Mouse (Mus musculus) myocyte (in vitro differentiated cells): Measurements from ENCODE around the gene Taf5. TPM values are rescaled to one million over a fixed set of nuclear protein-coding genes. Genes with fewer than 3 reads are reported as not detected.

Experiments
- H3K27me3 ChIP-seq: one replicate; pipeline ENCODE4 v1.6.1; 2011; ENCODE audit not compliant: control insufficient read depth, insufficient read depth, insufficient read length
- H3K36me3 ChIP-seq: one replicate; pipeline ENCODE4 v1.6.1; 2011; ENCODE audit not compliant: control insufficient read depth, insufficient read depth
- H3K4me2 ChIP-seq: one replicate; pipeline ENCODE4 v1.6.1; 2011; ENCODE audit warnings: low read depth, control low read depth
- H3K4me3 ChIP-seq: one replicate; pipeline ENCODE4 v1.5.1; 2011; ENCODE audit warnings: mild to moderate bottlenecking, control low read depth, moderate library complexity
- H3K79me2 ChIP-seq: one replicate; pipeline ENCODE4 v1.6.1; 2011; ENCODE audit not compliant: control insufficient read depth, insufficient read depth
- H3ac ChIP-seq: one replicate; pipeline ENCODE4 v1.6.1; 2011; ENCODE audit not compliant: control insufficient read depth, insufficient read length
- CEBPB ChIP-seq: IDR thresholded peaks from 2 replicates; pipeline ENCODE4 v1.6.1; 2011; ENCODE audit warnings: mild to moderate bottlenecking, moderate library complexity; ENCODE audit not compliant: poor library complexity, insufficient read depth, severe bottlenecking
- E2F4 ChIP-seq: IDR thresholded peaks from one replicate; pipeline ENCODE4 v1.6.1; 2011; ENCODE audit warnings: mild to moderate bottlenecking, control low read depth, moderate library complexity; ENCODE audit not compliant: insufficient read depth
- MAX ChIP-seq: IDR thresholded peaks from one replicate; pipeline ENCODE4 v1.6.1; 2011; ENCODE audit warnings: low read depth, mild to moderate bottlenecking, control low read depth
- MYOD1 ChIP-seq, 3 experiments: IDR thresholded peaks; one replicate each; pipeline ENCODE4 v1.6.1; 2011; ENCODE audit warnings: control low read depth in 2 of 3, low read depth in 2 of 3, mild to moderate bottlenecking in 2 of 3, moderate library complexity in 1 of 3; ENCODE audit not compliant: insufficient read length in 2 of 3, control insufficient read depth in 1 of 3
- MYOG ChIP-seq, 3 experiments: IDR thresholded peaks; one replicate each; pipeline ENCODE4 v1.6.1; 2011; ENCODE audit warnings: control low read depth in 2 of 3, low read depth in 2 of 3, mild to moderate bottlenecking in 2 of 3; ENCODE audit not compliant: insufficient read length in 2 of 3, control insufficient read depth in 1 of 3, insufficient read depth in 1 of 3
- POLR2A ChIP-seq: IDR thresholded peaks from one replicate; pipeline ENCODE4 v1.6.1; 2011; ENCODE audit warnings: low read depth, mild to moderate bottlenecking, control low read depth, moderate library complexity; ENCODE audit not compliant: insufficient read length
- POLR2AphosphoS2 ChIP-seq: IDR thresholded peaks from one replicate; pipeline ENCODE4 v1.6.1; 2011; ENCODE audit warnings: low read depth, control low read depth; ENCODE audit not compliant: insufficient read length
- REST ChIP-seq: IDR thresholded peaks from one replicate; pipeline ENCODE4 v1.6.1; 2011; ENCODE audit warnings: mild to moderate bottlenecking, control low read depth, moderate library complexity; ENCODE audit not compliant: insufficient read depth, insufficient read length
- SRF ChIP-seq: IDR thresholded peaks from one replicate; pipeline ENCODE4 v1.6.1; 2011; ENCODE audit warnings: low read depth; ENCODE audit not compliant: control insufficient read depth, insufficient read length
- TCF12 ChIP-seq: IDR thresholded peaks from one replicate; pipeline ENCODE4 v1.6.1; 2011; ENCODE audit warnings: mild to moderate bottlenecking, control low read depth; ENCODE audit not compliant: poor library complexity, insufficient read depth, severe bottlenecking
- TCF3 ChIP-seq: IDR thresholded peaks from one replicate; pipeline ENCODE4 v1.6.1; 2011; ENCODE audit warnings: low read depth, control low read depth; ENCODE audit not compliant: insufficient read length
- USF1 ChIP-seq: IDR thresholded peaks from one replicate; pipeline ENCODE4 v1.6.1; 2011; ENCODE audit warnings: low read depth, mild to moderate bottlenecking, control low read depth, moderate library complexity
- polyA plus RNA-seq: library from polyadenylated mRNA; unstranded; fragments of >200 nt; fragmentation: generic; extraction: Trizol; gene quantifications from one replicate; pipeline ENCODE4 v1.2.1, GENCODE M21; 2012; ENCODE audit warnings: missing spikeins

The Taf5 gene
- polyA plus RNA-seq, 1 experiment: 2.5 TPM

DNA sequence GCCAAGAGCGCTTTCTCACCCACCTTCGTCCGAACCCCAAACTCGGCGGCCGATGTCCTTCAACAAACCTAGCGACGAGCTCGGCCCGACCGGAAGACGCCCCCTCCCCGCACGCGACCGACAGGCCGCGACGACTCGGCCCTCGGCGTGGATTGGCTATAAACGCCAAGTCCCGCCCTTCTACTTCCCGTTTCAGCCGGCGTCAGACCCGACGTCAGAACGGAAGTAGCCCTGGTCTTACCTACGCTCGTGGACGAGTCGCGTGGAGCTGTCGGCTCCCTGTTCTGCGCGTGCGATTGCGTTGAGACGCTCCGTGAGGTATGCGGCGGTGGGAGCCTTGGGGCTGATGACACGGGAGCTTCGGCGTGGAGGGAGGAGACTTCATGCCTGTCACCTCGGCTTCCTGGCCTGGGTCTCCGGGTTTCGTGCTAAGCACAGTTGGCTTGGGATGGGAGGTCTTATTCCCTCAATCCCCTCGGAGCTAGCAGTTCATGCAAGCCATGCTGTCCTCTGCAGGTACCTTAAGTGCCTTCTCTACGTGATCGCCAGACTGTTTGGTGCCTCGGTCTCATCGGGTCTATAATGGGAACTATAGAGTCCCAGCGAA is 23.1 kb downstream of the Taf5 start, which contains the start of the genes Usmg5 and Pdcd11:
Gene Usmg5 (minus strand): TSS at position 98 of the 607 bp plus-strand sequence.
Gene Pdcd11 (plus strand): TSS at position 219 of the 607 bp plus-strand sequence.
- Histone ChIP-seq H3K27me3 (no peaks in the 10 kb centered on the region), H3K4me2 (peak within 1 kb of the TSS; percentile 100), H3K36me3 (peaks cover 36% of the 10 kb centered on the region), H3K4me3 (peak within 1 kb of the TSS; percentile 100), H3K79me2 (peaks cover 79% of the 10 kb centered on the region), H3ac (peak within 1 kb of the TSS; percentile 75)
- TF ChIP-seq E2F4: no peak
- peak; percentile 99 for TF ChIP-seq POLR2AphosphoS2
- TF ChIP-seq SRF: no peak
- no peak for TF ChIP-seq REST
- no peak for TF ChIP-seq MYOG (IDR thresholded peaks at IDR 0.05; ENCODE audit: control insufficient read depth in 1 of 3, insufficient read depth in 1 of 3, insufficient read length in 2 of 3, low read depth in 2 of 3)
- peak in 1 of 3 experiments; percentile 25 for TF ChIP-seq MYOD1 (IDR thresholded peaks at IDR 0.05; ENCODE audit: control insufficient read depth in 1 of 3, insufficient read length in 2 of 3, low read depth in 2 of 3)
- no peak for TF ChIP-seq TCF3
- no peak for TF ChIP-seq USF1
- TF ChIP-seq MAX: no peak
- no peak for TF ChIP-seq CEBPB
- peak; percentile 100 for TF ChIP-seq POLR2A

DNA sequence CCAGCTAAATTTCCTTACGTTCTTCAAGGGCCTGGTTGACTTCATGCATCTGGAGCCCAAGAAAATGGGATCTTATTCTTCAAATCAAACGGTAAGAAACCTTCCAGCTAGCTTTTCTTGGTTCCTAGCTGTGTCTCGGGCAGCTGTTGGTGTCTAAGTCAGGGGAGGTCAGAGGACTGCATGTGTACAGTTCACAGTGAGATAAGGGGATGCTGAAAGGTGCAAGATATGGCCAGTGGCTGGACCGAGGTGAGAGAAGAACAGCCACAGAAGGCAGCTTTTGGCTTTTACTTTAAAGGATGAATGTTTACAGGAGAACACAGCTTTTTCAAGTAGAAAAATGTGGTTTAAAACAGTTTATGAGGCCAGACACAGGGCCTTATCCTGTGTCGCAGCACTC is 33.5 kb downstream of the Taf5 start:
- H3K36me3 ChIP-seq: peaks cover 64% of the 10 kb centered on the region
- no peak overlapping the region for H3K4me3 ChIP-seq
- TF ChIP-seq MAX: no peak
- H3K4me2 ChIP-seq: no peak overlapping the region
- no peaks in the 10 kb centered on the region for H3K27me3 ChIP-seq
- H3K79me2 ChIP-seq: no peaks in the 10 kb centered on the region
- H3ac ChIP-seq: no peak overlapping the region

DNA sequence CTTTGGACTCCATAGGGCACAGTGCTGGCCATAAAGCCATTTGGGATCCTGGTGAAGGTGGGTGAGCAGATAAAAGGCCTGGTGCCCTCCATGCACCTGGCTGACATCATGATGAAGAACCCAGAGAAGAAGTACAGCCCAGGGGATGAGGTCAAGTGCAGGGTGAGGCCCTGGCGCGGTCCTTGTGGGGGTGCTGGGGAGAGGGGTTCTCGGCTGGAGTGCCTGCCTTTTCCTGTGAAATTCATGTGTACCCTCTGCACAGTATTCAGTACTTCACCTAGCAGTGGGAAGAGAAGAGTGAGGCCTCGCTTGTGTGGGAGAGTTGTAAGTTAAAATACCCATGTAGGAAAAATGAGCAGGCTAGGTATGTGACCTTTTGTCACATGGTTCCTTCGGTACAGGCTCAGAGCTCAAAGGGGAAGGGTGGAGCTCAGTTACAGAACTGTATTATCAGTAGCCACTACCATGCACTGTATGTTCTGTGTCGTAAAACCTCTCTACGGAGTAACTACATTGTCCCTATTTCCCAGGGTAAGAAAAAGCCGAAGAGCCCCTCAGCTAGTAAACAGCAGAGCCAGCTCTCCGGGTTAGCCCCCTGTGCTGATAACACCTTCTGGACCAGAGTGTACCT is 37.2 kb downstream of the Taf5 start:
- H3K36me3 ChIP-seq: peaks cover 69% of the 10 kb centered on the region
- no peak overlapping the region for H3K4me2 ChIP-seq
- H3K27me3 ChIP-seq: no peaks in the 10 kb centered on the region
- H3K79me2 ChIP-seq: no peaks in the 10 kb centered on the region
- no peak overlapping the region for H3K4me3 ChIP-seq
- TF ChIP-seq SRF (no peak), REST (no peak), TCF12 (no peak), POLR2A (no peak), POLR2AphosphoS2 (no peak), MAX (no peak), MYOD1 (IDR thresholded peaks at IDR 0.05; ENCODE audit: control insufficient read depth in 1 of 3, insufficient read length in 2 of 3, low read depth in 2 of 3) (no peak), MYOG (IDR thresholded peaks at IDR 0.05; ENCODE audit: control insufficient read depth in 1 of 3, insufficient read depth in 1 of 3, insufficient read length in 2 of 3, low read depth in 2 of 3) (no peak), USF1 (no peak), E2F4 (no peak), TCF3 (no peak), CEBPB (no peak)
- H3ac ChIP-seq: no peak overlapping the region

DNA sequence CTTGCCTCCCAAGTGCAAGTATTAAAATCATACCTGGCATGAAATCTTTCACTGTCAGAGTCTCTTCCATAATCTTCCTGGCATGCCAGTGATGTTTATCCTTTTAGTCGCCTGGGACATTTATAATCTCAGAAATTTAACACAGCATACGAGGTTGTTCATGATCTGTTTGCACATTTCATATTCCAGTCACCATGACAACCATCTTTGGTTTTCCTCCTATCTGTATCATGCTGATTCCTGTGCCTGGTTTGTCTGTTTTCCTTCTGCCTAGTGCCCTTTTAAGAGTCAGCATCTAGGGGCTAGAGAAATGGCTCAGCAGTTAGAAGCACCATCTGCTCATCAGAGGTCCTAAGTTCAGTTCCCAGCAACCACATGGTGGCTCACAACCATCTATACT is 51.1 kb downstream of the Taf5 start:
- H3ac ChIP-seq: no peak overlapping the region
- H3K36me3 ChIP-seq: peaks cover 38% of the 10 kb centered on the region
- no peak for TF ChIP-seq MYOG (IDR thresholded peaks at IDR 0.05; ENCODE audit: control insufficient read depth in 1 of 3, insufficient read depth in 1 of 3, insufficient read length in 2 of 3, low read depth in 2 of 3)
- no peak overlapping the region for H3K4me2 ChIP-seq
- H3K79me2 ChIP-seq: no peaks in the 10 kb centered on the region
- H3K27me3 ChIP-seq: no peaks in the 10 kb centered on the region
- H3K4me3 ChIP-seq: no peak overlapping the region

DNA sequence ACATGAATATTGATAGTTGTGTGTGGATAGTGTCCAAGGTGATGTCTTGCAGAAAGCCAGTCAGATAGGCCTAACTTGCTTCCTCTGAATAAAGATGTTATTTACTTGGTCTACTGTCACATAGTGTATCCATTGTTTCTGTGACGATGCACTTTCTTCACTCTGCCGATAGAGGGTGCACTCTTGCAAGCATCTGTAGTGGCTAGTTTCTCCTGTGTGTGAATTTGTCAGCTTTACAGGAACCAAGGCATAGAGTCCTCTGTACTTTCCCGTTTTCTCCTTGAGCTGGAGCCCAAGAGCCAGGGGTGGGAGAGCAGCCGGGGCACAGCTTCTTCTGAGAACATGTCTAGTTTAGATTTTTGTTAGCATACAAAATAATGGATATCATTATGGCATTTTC is 53.5 kb downstream of the Taf5 start:
- TF ChIP-seq REST: no peak
- no peak for TF ChIP-seq MYOD1 (IDR thresholded peaks at IDR 0.05; ENCODE audit: control insufficient read depth in 1 of 3, insufficient read length in 2 of 3, low read depth in 2 of 3)
- no peak for TF ChIP-seq MYOG (IDR thresholded peaks at IDR 0.05; ENCODE audit: control insufficient read depth in 1 of 3, insufficient read depth in 1 of 3, insufficient read length in 2 of 3, low read depth in 2 of 3)
- TF ChIP-seq POLR2AphosphoS2: no peak
- no peak for TF ChIP-seq CEBPB
- no peak for TF ChIP-seq MAX
- TF ChIP-seq TCF12: no peak
- TF ChIP-seq SRF: no peak
- TF ChIP-seq POLR2A: no peak
- TF ChIP-seq TCF3: no peak
- no peak for TF ChIP-seq E2F4
- no peak for TF ChIP-seq USF1
- no peak overlapping the region for H3K4me3 ChIP-seq
- H3K36me3 ChIP-seq: peaks cover 30% of the 10 kb centered on the region
- H3K27me3 ChIP-seq: no peaks in the 10 kb centered on the region
- no peak overlapping the region for H3K4me2 ChIP-seq
- H3K79me2 ChIP-seq: no peaks in the 10 kb centered on the region
- no peak overlapping the region for H3ac ChIP-seq
